Mouse (Mus musculus) midbrain, embryonic 11.5 days (tissue): ENCODE data around the gene Mep1a. TPM values are rescaled to one million over a fixed set of nuclear protein-coding genes. Genes with fewer than 3 reads are reported as not detected.

ENCODE experiments used
- ATAC-seq: fragments of 200-750 bp; cut with Nextera tagmentation; 2 replicates; pipeline ENCODE4 v1.8.0; 2017; ENCODE audit warnings: moderate TSS enrichment, moderate library complexity; ENCODE audit not compliant: low FRiP score
- DNase-seq: peaks from one replicate; pipeline ENCODE4 v3.0.0; 2015; ENCODE audit warnings: low spot score; ENCODE audit errors: missing footprints
- H3K27ac ChIP-seq: fragments of 300-500 bp; sonication (generic); 2 replicates; pipeline ENCODE4 v1.5.1; 2014; ENCODE audit warnings: low read depth, low read length
- H3K27me3 ChIP-seq: fragments of 300-500 bp; sonication (generic); 2 replicates; pipeline ENCODE4 v1.6.1; 2014; ENCODE audit warnings: mild to moderate bottlenecking, low read length, moderate library complexity, mixed read lengths; ENCODE audit not compliant: control insufficient read depth, insufficient read depth
- H3K36me3 ChIP-seq: fragments of 300-500 bp; sonication (generic); 2 replicates; pipeline ENCODE4 v1.6.1; 2014; ENCODE audit warnings: mild to moderate bottlenecking, low read length, moderate library complexity, mixed read lengths; ENCODE audit not compliant: control insufficient read depth, insufficient read depth
- H3K4me1 ChIP-seq: fragments of 300-500 bp; sonication (generic); 2 replicates; pipeline ENCODE4 v1.6.1; 2014; ENCODE audit warnings: low read length; ENCODE audit not compliant: control insufficient read depth, insufficient read depth
- H3K4me2 ChIP-seq: fragments of 300-500 bp; sonication (generic); 2 replicates; pipeline ENCODE4 v1.6.1; 2014; ENCODE audit warnings: mild to moderate bottlenecking, moderate library complexity
- H3K4me3 ChIP-seq: fragments of 300-500 bp; sonication (generic); 2 replicates; pipeline ENCODE4 v1.5.1; 2014; ENCODE audit warnings: low read depth, low read length
- H3K9ac ChIP-seq: fragments of 300-500 bp; sonication (generic); 2 replicates; pipeline ENCODE4 v1.6.1; 2014; ENCODE audit warnings: low read length
- H3K9me3 ChIP-seq: fragments of 300-500 bp; sonication (generic); 2 replicates; pipeline ENCODE4 v1.6.1; 2016; ENCODE audit warnings: low read length; ENCODE audit not compliant: control insufficient read depth
- WGBS: fragments of 180-500 bp; shearing (Covaris S2); extraction: QIAGEN DNeasy Blood & Tissue Kit; methylation state at CpG from one replicate; pipeline ENCODE4 v1.1.7; 2014; 5-methylcytosine and 5-hydroxymethylcytosine counted together
- polyA plus RNA-seq: library from polyadenylated mRNA; unstranded; fragments of >200 nt; fragmentation: Nextera tagmentation; extraction: Ambion mirVana; gene quantifications from 2 replicates; pipeline ENCODE4 v1.2.1, GENCODE M21; 2014

The Mep1a gene
- polyA plus RNA-seq, 1 experiment from 2014 or later, result not detected

- H3K9ac ChIP-seq, result no peak overlapping the region
- no peak overlapping the region for H3K4me3 ChIP-seq
- H3K27me3 ChIP-seq, result no peaks in the 10 kb centered on the region
- H3K36me3 ChIP-seq, result no peaks in the 10 kb centered on the region
- WGBS, result 93% methylated on average over 3 of the region's 3 CpGs
- ATAC-seq (no peak), DNase-seq (peak; percentile 21)
- H3K27ac ChIP-seq, result no peak overlapping the region
- no peaks in the 10 kb centered on the region for H3K4me1 ChIP-seq
- no peak overlapping the region for H3K4me2 ChIP-seq
- H3K9me3 ChIP-seq, result no peaks in the 10 kb centered on the region
Measured at GRCm38 (mm10) chr17:43520166-43520565, 17.6 kb upstream of the Mep1a start.

GRCm38 (mm10) chr17:43518644-43519409, 16.2 kb upstream of the Mep1a start:
- no peaks in the 10 kb centered on the region for H3K4me1 ChIP-seq
- no peaks in the 10 kb centered on the region for H3K9me3 ChIP-seq
- H3K27me3 ChIP-seq, result no peaks in the 10 kb centered on the region
- no peaks in the 10 kb centered on the region for H3K36me3 ChIP-seq
- ATAC-seq, result peak; percentile 67
- no peak overlapping the region for H3K9ac ChIP-seq
- WGBS, result 32% methylated on average over 18 of the region's 18 CpGs
- peak; percentile 96 for DNase-seq
- H3K27ac ChIP-seq, result no peak overlapping the region
- no peak overlapping the region for H3K4me3 ChIP-seq
- H3K4me2 ChIP-seq, result no peak overlapping the region

- H3K36me3 ChIP-seq, result no peaks in the 10 kb centered on the region
- H3K9ac ChIP-seq, result no peak overlapping the region
- no peaks in the 10 kb centered on the region for H3K4me1 ChIP-seq
- ATAC-seq, result no peak
- peak; percentile 77 for DNase-seq
- no peaks in the 10 kb centered on the region for H3K27me3 ChIP-seq
- H3K4me2 ChIP-seq, result no peak overlapping the region
- no peak overlapping the region for H3K4me3 ChIP-seq
- H3K27ac ChIP-seq, result no peak overlapping the region
- H3K9me3 ChIP-seq, result no peaks in the 10 kb centered on the region
- 70% methylated on average over 4 of the region's 4 CpGs for WGBS
Measured at GRCm38 (mm10) chr17:43510782-43511181, 8.2 kb upstream of the Mep1a start.

- H3K36me3 ChIP-seq, result no peaks in the 10 kb centered on the region
Measured at GRCm38 (mm10) chr17:43504594-43504934, 2.0 kb upstream of the Mep1a start.

GRCm38 (mm10) chr17:43503861-43504593, 1.4 kb upstream of the Mep1a start:
- H3K9me3 ChIP-seq, result no peaks in the 10 kb centered on the region
- WGBS, result 87% methylated on average over 4 of the region's 4 CpGs
- ATAC-seq, result no peak

More at GRCm38 (mm10) chr17:43504594-43504934, 2.0 kb upstream of the Mep1a start:
- Histone ChIP-seq H3K4me2 (no peak overlapping the region), H3K9me3 (no peaks in the 10 kb centered on the region), H3K27me3 (no peaks in the 10 kb centered on the region), H3K9ac (no peak overlapping the region), H3K27ac (no peak overlapping the region), H3K4me1 (no peaks in the 10 kb centered on the region), H3K4me3 (no peak overlapping the region)
- 79% methylated on average over 6 of the region's 6 CpGs for whole genome bisulfite sequencing
- DNase-seq, result no peak
- no peak for ATAC-seq

GRCm38 (mm10) chr17:43501631-43502030, 981 bp downstream of the Mep1a start:
- no peak overlapping the region for H3K27ac ChIP-seq
- no peak overlapping the region for H3K4me3 ChIP-seq
- no peaks in the 10 kb centered on the region for H3K27me3 ChIP-seq
- no peaks in the 10 kb centered on the region for H3K4me1 ChIP-seq
- DNase-seq, result peak; percentile 47
- no peaks in the 10 kb centered on the region for H3K36me3 ChIP-seq
- ATAC-seq, result no peak
- no peak overlapping the region for H3K4me2 ChIP-seq
- WGBS, result 95% methylated on average over 5 of the region's 5 CpGs
- no peak overlapping the region for H3K9ac ChIP-seq
- no peaks in the 10 kb centered on the region for H3K9me3 ChIP-seq

More at GRCm38 (mm10) chr17:43503861-43504593, 1.4 kb upstream of the Mep1a start:
- no peak for DNase-seq
- Histone ChIP-seq H3K27me3 (no peaks in the 10 kb centered on the region), H3K4me1 (no peaks in the 10 kb centered on the region), H3K9ac (no peak overlapping the region), H3K4me2 (no peak overlapping the region), H3K36me3 (no peaks in the 10 kb centered on the region), H3K27ac (no peak overlapping the region), H3K4me3 (no peak overlapping the region)

GRCm38 (mm10) chr17:43501223-43501622, 1.4 kb downstream of the Mep1a start:
- Histone ChIP-seq H3K9ac (no peak overlapping the region), H3K9me3 (no peaks in the 10 kb centered on the region), H3K4me3 (no peak overlapping the region), H3K4me1 (no peaks in the 10 kb centered on the region), H3K27ac (no peak overlapping the region), H3K4me2 (no peak overlapping the region), H3K36me3 (no peaks in the 10 kb centered on the region), H3K27me3 (no peaks in the 10 kb centered on the region)
- no peak for ATAC-seq
- 84% methylated on average over 3 of the region's 3 CpGs for WGBS
- DNase-seq, result no peak

GRCm38 (mm10) chr17:43500513-43500912, 2.1 kb downstream of the Mep1a start:
- H3K4me3 ChIP-seq, result no peak overlapping the region
- no peaks in the 10 kb centered on the region for H3K9me3 ChIP-seq
- no peaks in the 10 kb centered on the region for H3K27me3 ChIP-seq
- DNase-seq (peak; percentile 62), ATAC-seq (no peak)
- H3K9ac ChIP-seq, result no peak overlapping the region
- H3K36me3 ChIP-seq, result no peaks in the 10 kb centered on the region
- H3K4me2 ChIP-seq, result no peak overlapping the region
- H3K4me1 ChIP-seq, result no peaks in the 10 kb centered on the region
- no peak overlapping the region for H3K27ac ChIP-seq
- 74% methylated on average over 1 of the region's 1 CpGs for WGBS

GRCm38 (mm10) chr17:43497521-43497920, 5.1 kb downstream of the Mep1a start:
- Histone ChIP-seq H3K36me3 (no peaks in the 10 kb centered on the region), H3K9me3 (no peaks in the 10 kb centered on the region), H3K4me2 (no peak overlapping the region), H3K9ac (no peak overlapping the region), H3K4me3 (no peak overlapping the region), H3K27ac (no peak overlapping the region), H3K4me1 (no peaks in the 10 kb centered on the region), H3K27me3 (no peaks in the 10 kb centered on the region)
- no peak for ATAC-seq
- 88% methylated on average over 4 of the region's 4 CpGs for WGBS
- DNase-seq, result no peak
